Mouse (Mus musculus) limb, embryonic 11.5 days (tissue): ENCODE data around the gene Pik3cd. TPM values are rescaled to one million over a fixed set of nuclear protein-coding genes. Genes with fewer than 3 reads are reported as not detected.
"Not testable (repeated sequence)": the region's sequence is repeated elsewhere in the genome, so short reads cannot be mapped to it uniquely, and the experiment has no call there.

Experiments used
- ATAC-seq: fragments of 200-750 bp; cut with Nextera tagmentation; 2 replicates; pipeline ENCODE4 v1.8.0; 2017; ENCODE audit warnings: low read depth; ENCODE audit not compliant: insufficient number of reproducible peaks, low FRiP score, low TSS enrichment
- DNase-seq: peaks from one replicate; pipeline ENCODE4 v3.0.0-alpha.2; 2015; ENCODE audit warnings: low spot score
- H3K27ac ChIP-seq: fragments of 300-500 bp; sonication (generic); replicated peaks from 2 replicates; pipeline ENCODE4 v1.5.1; 2014; ENCODE audit warnings: low read depth, mild to moderate bottlenecking, low read length
- H3K27me3 ChIP-seq: fragments of 300-500 bp; sonication (generic); 2 replicates; pipeline ENCODE4 v1.6.1; 2014; ENCODE audit warnings: mild to moderate bottlenecking, low read length, mixed read lengths; ENCODE audit not compliant: control insufficient read depth, insufficient read depth
- H3K36me3 ChIP-seq: fragments of 300-500 bp; sonication (generic); 2 replicates; pipeline ENCODE4 v1.6.1; 2014; ENCODE audit warnings: mild to moderate bottlenecking, low read length, moderate library complexity, mixed read lengths; ENCODE audit not compliant: control insufficient read depth, insufficient read depth
- H3K4me1 ChIP-seq: fragments of 300-500 bp; sonication (generic); 2 replicates; pipeline ENCODE4 v1.6.1; 2014; ENCODE audit warnings: low read length, mixed read lengths; ENCODE audit not compliant: control insufficient read depth, insufficient read depth
- H3K4me2 ChIP-seq: fragments of 300-500 bp; sonication (generic); 2 replicates; pipeline ENCODE4 v1.6.1; 2014; ENCODE audit warnings: low read depth, mild to moderate bottlenecking, moderate library complexity; ENCODE audit not compliant: severe bottlenecking
- H3K4me3 ChIP-seq: fragments of 300-500 bp; sonication (generic); 2 replicates; pipeline ENCODE4 v1.5.1; 2014; ENCODE audit warnings: low read depth, low read length
- H3K9ac ChIP-seq: fragments of 300-500 bp; sonication (generic); 2 replicates; pipeline ENCODE4 v1.6.1; 2014; ENCODE audit warnings: mild to moderate bottlenecking, low read length
- H3K9me3 ChIP-seq: fragments of 300-500 bp; sonication (generic); 2 replicates; pipeline ENCODE4 v1.6.1; 2016; ENCODE audit warnings: low read length; ENCODE audit not compliant: control insufficient read depth
- WGBS: fragments of 180-500 bp; shearing (Covaris S2); extraction: QIAGEN DNeasy Blood & Tissue Kit; methylation state at CpG from one replicate; pipeline ENCODE4 v1.1.7; 2014; 5-methylcytosine and 5-hydroxymethylcytosine counted together
- polyA plus RNA-seq: library from polyadenylated mRNA; unstranded; fragments of >200 nt; fragmentation: Nextera tagmentation; extraction: Ambion mirVana; gene quantifications from 2 replicates; pipeline ENCODE4 v1.2.1, GENCODE M21; 2014

Gene Pik3cd
- 2.7 and 2.9 TPM in 2 replicates for polyA plus RNA-seq

GRCm38 (mm10) chr4:149702210-149702979 lies at the start of gene Pik3cd:
Pik3cd (minus strand) TSS chr4:149702571.
- Histone ChIP-seq H3K27ac (no peak within 1 kb of the TSS), H3K4me3 (no peak within 1 kb of the TSS), H3K27me3 (peaks cover 8% of the 10 kb centered on the region), H3K4me1 (no peaks in the 10 kb centered on the region), H3K36me3 (no peaks in the 10 kb centered on the region), H3K4me2 (no peak within 1 kb of the TSS), H3K9me3 (no peaks in the 10 kb centered on the region), H3K9ac (no peak within 1 kb of the TSS)
- no peak for ATAC-seq
- no peak for DNase-seq
- 74% methylated on average over 19 of the region's 19 CpGs for WGBS

DNA sequence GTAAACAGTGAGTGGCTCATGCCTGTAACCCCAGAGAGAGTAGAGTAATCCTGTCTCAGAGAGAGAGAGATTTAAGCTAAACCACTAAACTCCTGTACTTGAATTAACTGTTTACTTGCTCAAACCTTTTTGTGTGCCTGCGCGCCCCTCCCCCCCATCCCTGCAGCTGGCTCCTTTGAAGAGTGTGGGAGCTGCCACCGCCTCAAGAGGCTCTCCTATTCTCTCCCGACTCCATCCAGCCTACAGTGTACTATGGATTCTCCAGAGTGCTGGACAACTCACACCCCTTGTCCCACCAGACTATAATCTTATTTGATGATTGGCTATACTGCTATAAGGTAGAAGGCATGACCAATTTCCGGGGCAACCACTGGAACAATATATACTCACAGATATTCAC lies 48.3 kb upstream of the Pik3cd start:
- WGBS: 39% methylated on average over 5 of the region's 5 CpGs
- no peaks in the 10 kb centered on the region; the same call in 1 of the 2 replicates for H3K36me3 ChIP-seq
- no peak overlapping the region for H3K27ac ChIP-seq
- no peaks in the 10 kb centered on the region for H3K27me3 ChIP-seq
- no peak for DNase-seq
- no peak overlapping the region for H3K4me3 ChIP-seq
- H3K4me2 ChIP-seq: no peak overlapping the region
- no peaks in the 10 kb centered on the region for H3K4me1 ChIP-seq
- H3K9me3 ChIP-seq: no peaks in the 10 kb centered on the region
- no peak for ATAC-seq
- H3K9ac ChIP-seq: no peak overlapping the region

DNA sequence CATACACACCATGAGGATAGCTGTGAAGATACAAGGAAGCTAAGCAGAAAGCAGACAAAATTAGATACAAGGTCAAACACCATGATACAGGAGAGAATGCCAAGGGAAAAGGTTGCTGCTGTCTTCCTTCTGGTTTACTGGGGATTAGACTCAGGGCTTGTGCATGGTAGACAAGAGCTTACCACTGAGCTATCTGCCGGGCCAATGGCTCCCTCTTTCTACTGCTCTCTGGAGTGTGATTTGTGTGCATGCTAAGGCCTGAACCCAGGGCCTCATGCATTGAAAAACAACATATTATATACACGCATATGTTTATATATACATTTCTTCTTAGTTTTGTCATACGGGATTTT lies 47.3 kb upstream of the Pik3cd start:
- H3K9ac ChIP-seq, DNase-seq, H3K27me3 ChIP-seq, H3K4me3 ChIP-seq, H3K4me1 ChIP-seq, H3K36me3 ChIP-seq, ATAC-seq, H3K4me2 ChIP-seq, H3K27ac ChIP-seq, H3K9me3 ChIP-seq: not testable (repeated sequence)
- WGBS: 93% methylated on average over 3 of the region's 3 CpGs

DNA sequence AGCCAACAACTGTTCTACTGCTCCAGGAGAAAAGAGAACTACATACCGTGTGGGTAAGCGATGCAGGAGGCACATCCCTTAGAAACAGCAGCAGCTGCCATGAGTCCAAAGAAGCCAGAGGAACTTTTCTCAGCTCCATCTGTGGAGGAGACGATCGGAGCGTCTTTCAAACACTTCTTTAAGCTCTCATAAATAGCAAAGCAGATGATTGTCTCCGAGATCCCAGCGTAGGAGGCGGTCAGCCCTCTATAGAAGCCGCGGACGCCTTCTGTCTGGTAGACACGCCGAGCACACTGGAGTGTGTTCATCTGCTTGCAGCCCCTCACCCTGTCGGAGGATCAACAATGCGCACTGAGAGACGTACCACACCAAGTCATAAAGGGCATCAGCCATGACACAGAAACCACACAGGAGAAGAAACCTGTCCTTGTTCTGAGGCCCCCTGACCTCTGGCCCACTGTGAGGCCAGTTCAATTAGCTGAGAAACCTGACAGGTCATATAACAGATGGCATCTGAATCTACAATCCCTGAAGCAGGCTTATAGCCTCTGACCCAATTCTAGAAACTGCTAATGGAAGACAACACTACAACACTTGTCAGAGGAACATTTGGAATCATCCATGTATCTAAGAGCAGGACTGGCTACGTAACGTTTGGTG lies 46.8 kb upstream of the Pik3cd start:
- Histone ChIP-seq H3K36me3 (no peaks in the 10 kb centered on the region; the same call in 1 of the 2 replicates), H3K4me3 (no peak overlapping the region), H3K4me1 (no peaks in the 10 kb centered on the region), H3K4me2 (no peak overlapping the region), H3K27ac (no peak overlapping the region), H3K9ac (no peak overlapping the region), H3K9me3 (no peaks in the 10 kb centered on the region), H3K27me3 (no peaks in the 10 kb centered on the region)
- DNase-seq: no peak
- no peak for ATAC-seq
- 90% methylated on average over 18 of the region's 18 CpGs for WGBS

DNA sequence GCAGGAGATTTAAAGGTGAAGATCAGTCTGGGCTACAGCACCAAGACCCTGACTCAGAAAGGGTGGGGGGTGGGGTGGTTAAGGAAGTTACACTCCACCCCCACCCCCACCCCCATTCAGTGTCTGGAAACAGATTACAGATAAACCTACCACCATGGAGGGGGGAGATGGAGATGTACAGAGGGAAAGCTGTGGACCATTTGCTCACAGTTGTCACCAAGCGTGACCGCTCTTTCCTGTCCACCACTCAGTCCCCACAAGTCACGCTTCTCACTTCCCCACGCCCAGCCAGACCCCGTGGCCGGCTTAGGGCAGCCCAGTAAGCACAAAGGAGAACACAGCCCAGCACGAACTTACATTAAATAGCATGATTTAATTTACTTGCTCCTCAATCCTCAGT lies 41.7 kb upstream of the Pik3cd start:
- no peak for DNase-seq
- WGBS: 88% methylated on average over 7 of the region's 7 CpGs
- Histone ChIP-seq H3K27me3 (no peaks in the 10 kb centered on the region), H3K9ac (no peak overlapping the region), H3K36me3 (no peaks in the 10 kb centered on the region; the same call in 1 of the 2 replicates), H3K9me3 (no peaks in the 10 kb centered on the region), H3K4me2 (no peak overlapping the region), H3K27ac (no peak overlapping the region), H3K4me3 (no peak overlapping the region), H3K4me1 (no peaks in the 10 kb centered on the region)
- no peak for ATAC-seq

GRCm38 (mm10) chr4:149742011-149742530 lies 39.7 kb upstream of the Pik3cd start:
- 94% methylated on average over 14 of the region's 14 CpGs for WGBS
- Histone ChIP-seq H3K9me3 (no peaks in the 10 kb centered on the region), H3K4me2 (no peak overlapping the region), H3K27ac (no peak overlapping the region), H3K4me3 (no peak overlapping the region), H3K36me3 (no peaks in the 10 kb centered on the region; the same call in 1 of the 2 replicates), H3K9ac (no peak overlapping the region), H3K27me3 (no peaks in the 10 kb centered on the region), H3K4me1 (no peaks in the 10 kb centered on the region; the same call in none of the 2 replicates)
- ATAC-seq (no peak), DNase-seq (no peak)

DNA sequence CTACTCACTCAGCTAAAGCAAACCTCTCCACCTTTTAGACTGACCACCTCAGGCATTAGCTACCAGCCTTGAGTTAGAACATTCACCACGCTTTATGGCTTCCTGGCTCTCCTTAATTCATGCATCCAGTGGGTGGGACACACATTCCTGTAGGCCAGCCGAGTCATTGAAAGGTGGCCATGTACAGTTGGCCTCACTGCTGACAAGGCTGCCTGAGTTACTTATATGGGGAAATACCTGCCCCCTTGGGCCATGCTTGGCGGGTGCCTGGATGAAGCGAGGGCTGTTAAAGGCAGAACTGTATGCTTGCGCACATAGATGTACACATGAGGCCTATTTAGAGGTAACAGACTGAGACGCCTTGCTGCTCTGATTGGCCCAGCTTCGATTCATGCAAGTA lies 37.9 kb upstream of the Pik3cd start:
- peaks cover 13% of the 10 kb centered on the region for H3K4me1 ChIP-seq
- no peak overlapping the region for H3K27ac ChIP-seq
- ATAC-seq (no peak), DNase-seq (no peak)
- H3K4me2 ChIP-seq: no peak overlapping the region
- no peak overlapping the region for H3K9ac ChIP-seq
- H3K4me3 ChIP-seq: no peak overlapping the region
- H3K36me3 ChIP-seq: no peaks in the 10 kb centered on the region; the same call in 1 of the 2 replicates
- H3K9me3 ChIP-seq: no peaks in the 10 kb centered on the region
- WGBS: 87% methylated on average over 7 of the region's 7 CpGs
- no peaks in the 10 kb centered on the region for H3K27me3 ChIP-seq

DNA sequence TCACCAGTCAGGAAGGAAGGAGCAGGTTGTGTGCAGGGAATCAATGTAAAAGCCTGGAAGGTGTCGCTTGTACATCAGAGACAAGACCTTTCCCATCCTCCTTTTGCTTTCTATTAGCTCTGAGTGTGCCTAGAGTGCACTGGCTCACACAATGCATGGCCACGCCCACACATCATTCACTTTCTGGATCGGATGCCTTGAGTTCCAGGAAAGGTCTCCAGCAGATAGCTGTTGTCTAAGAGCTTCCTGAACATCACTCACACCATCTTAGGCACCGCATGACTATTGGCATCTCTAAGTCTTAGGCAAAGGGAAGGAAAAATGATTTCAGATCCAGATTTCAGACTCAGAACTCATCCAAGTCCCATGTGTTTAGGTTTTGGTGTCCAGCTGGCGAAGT lies 37.1 kb upstream of the Pik3cd start:
- Histone ChIP-seq H3K27me3 (no peaks in the 10 kb centered on the region), H3K27ac (no peak overlapping the region), H3K4me2 (no peak overlapping the region), H3K4me1 (peaks cover 18% of the 10 kb centered on the region), H3K9me3 (no peaks in the 10 kb centered on the region), H3K36me3 (no peaks in the 10 kb centered on the region; the same call in 1 of the 2 replicates), H3K4me3 (no peak overlapping the region), H3K9ac (no peak overlapping the region)
- ATAC-seq: no peak
- no peak for DNase-seq
- 83% methylated on average over 5 of the region's 5 CpGs for WGBS
